Mouse (Mus musculus) midbrain, embryonic 11.5 days (tissue): ENCODE results near the gene Chd1l. TPM values are rescaled to one million over a fixed set of nuclear protein-coding genes. Genes with fewer than 3 reads are reported as not detected.

Experiments
- ATAC-seq: fragments of 200-750 bp; cut with Nextera tagmentation; 2 replicates; pipeline ENCODE4 v1.8.0; 2017; ENCODE audit warnings: moderate TSS enrichment, moderate library complexity; ENCODE audit not compliant: low FRiP score
- DNase-seq: peaks from one replicate; pipeline ENCODE4 v3.0.0; 2015; ENCODE audit warnings: low spot score; ENCODE audit errors: missing footprints
- H3K27ac ChIP-seq: fragments of 300-500 bp; sonication (generic); 2 replicates; pipeline ENCODE4 v1.5.1; 2014; ENCODE audit warnings: low read depth, low read length
- H3K27me3 ChIP-seq: fragments of 300-500 bp; sonication (generic); 2 replicates; pipeline ENCODE4 v1.6.1; 2014; ENCODE audit warnings: mild to moderate bottlenecking, low read length, moderate library complexity, mixed read lengths; ENCODE audit not compliant: control insufficient read depth, insufficient read depth
- H3K36me3 ChIP-seq: fragments of 300-500 bp; sonication (generic); 2 replicates; pipeline ENCODE4 v1.6.1; 2014; ENCODE audit warnings: mild to moderate bottlenecking, low read length, moderate library complexity, mixed read lengths; ENCODE audit not compliant: control insufficient read depth, insufficient read depth
- H3K4me1 ChIP-seq: fragments of 300-500 bp; sonication (generic); 2 replicates; pipeline ENCODE4 v1.6.1; 2014; ENCODE audit warnings: low read length; ENCODE audit not compliant: control insufficient read depth, insufficient read depth
- H3K4me2 ChIP-seq: fragments of 300-500 bp; sonication (generic); 2 replicates; pipeline ENCODE4 v1.6.1; 2014; ENCODE audit warnings: mild to moderate bottlenecking, moderate library complexity
- H3K4me3 ChIP-seq: fragments of 300-500 bp; sonication (generic); 2 replicates; pipeline ENCODE4 v1.5.1; 2014; ENCODE audit warnings: low read depth, low read length
- H3K9ac ChIP-seq: fragments of 300-500 bp; sonication (generic); 2 replicates; pipeline ENCODE4 v1.6.1; 2014; ENCODE audit warnings: low read length
- H3K9me3 ChIP-seq: fragments of 300-500 bp; sonication (generic); 2 replicates; pipeline ENCODE4 v1.6.1; 2016; ENCODE audit warnings: low read length; ENCODE audit not compliant: control insufficient read depth
- WGBS: fragments of 180-500 bp; shearing (Covaris S2); extraction: QIAGEN DNeasy Blood & Tissue Kit; methylation state at CpG from one replicate; pipeline ENCODE4 v1.1.7; 2014; 5-methylcytosine and 5-hydroxymethylcytosine counted together
- polyA plus RNA-seq: library from polyadenylated mRNA; unstranded; fragments of >200 nt; fragmentation: Nextera tagmentation; extraction: Ambion mirVana; gene quantifications from 2 replicates; pipeline ENCODE4 v1.2.1, GENCODE M21; 2014

Chd1l gene
- polyA plus RNA-seq, 1 experiment from 2014 or later: 20.1 TPM

GRCm38 (mm10) chr3:97525458-97525857 is 84.5 kb downstream of the Chd1l start:
- ATAC-seq (no peak), DNase-seq (no peak)
- WGBS: 85% methylated on average over 8 of the region's 8 CpGs
- Histone ChIP-seq H3K9me3 (no peaks in the 10 kb centered on the region; the same call in 1 of the 2 replicates), H3K9ac (no peak overlapping the region), H3K27ac (no peak overlapping the region), H3K27me3 (no peaks in the 10 kb centered on the region), H3K4me2 (no peak overlapping the region), H3K36me3 (no peaks in the 10 kb centered on the region), H3K4me3 (no peak overlapping the region), H3K4me1 (peaks cover 8% of the 10 kb centered on the region)

- H3K36me3 ChIP-seq: no peaks in the 10 kb centered on the region
- H3K4me2 ChIP-seq: no peak overlapping the region
- DNase-seq: no peak
- WGBS: 81% methylated on average over 5 of the region's 5 CpGs
- no peak for ATAC-seq
- no peak overlapping the region for H3K27ac ChIP-seq
- no peak overlapping the region for H3K4me3 ChIP-seq
- no peak overlapping the region for H3K9ac ChIP-seq
- H3K4me1 ChIP-seq: peaks cover 8% of the 10 kb centered on the region
- no peaks in the 10 kb centered on the region; the same call in 1 of the 2 replicates for H3K9me3 ChIP-seq
- no peaks in the 10 kb centered on the region for H3K27me3 ChIP-seq
These were observed 85.2 kb downstream of the Chd1l start for GRCm38 (mm10) chr3:97524835-97525234.

GRCm38 (mm10) chr3:97521946-97522731 is 87.9 kb downstream of the Chd1l start:
- no peak overlapping the region for H3K9ac ChIP-seq
- peak; percentile 72; the same call in 1 of the 2 replicates for ATAC-seq
- no peaks in the 10 kb centered on the region for H3K27me3 ChIP-seq
- H3K27ac ChIP-seq: no peak overlapping the region
- H3K4me1 ChIP-seq: peaks cover 8% of the 10 kb centered on the region
- H3K36me3 ChIP-seq: no peaks in the 10 kb centered on the region
- no peak overlapping the region for H3K4me3 ChIP-seq
- H3K9me3 ChIP-seq: peaks cover 2% of the 10 kb centered on the region; the same call in 1 of the 2 replicates
- DNase-seq: peak; percentile 87
- no peak overlapping the region for H3K4me2 ChIP-seq
- 64% methylated on average over 13 of the region's 13 CpGs for WGBS

- WGBS: 95% methylated on average over 11 of the region's 11 CpGs
- no peak for ATAC-seq
These were observed 90.1 kb downstream of the Chd1l start for GRCm38 (mm10) chr3:97519883-97520282.

GRCm38 (mm10) chr3:97512296-97512695 is 97.7 kb downstream of the Chd1l start:
- Histone ChIP-seq H3K9me3 (no peaks in the 10 kb centered on the region), H3K27ac (no peak overlapping the region), H3K36me3 (no peaks in the 10 kb centered on the region), H3K9ac (no peak overlapping the region), H3K4me2 (no peak overlapping the region), H3K4me1 (no peaks in the 10 kb centered on the region), H3K4me3 (no peak overlapping the region), H3K27me3 (no peaks in the 10 kb centered on the region)
- WGBS: 93% methylated on average over 3 of the region's 3 CpGs
- DNase-seq (no peak), ATAC-seq (no peak)

More at GRCm38 (mm10) chr3:97519883-97520282, 90.1 kb downstream of the Chd1l start:
- no peak overlapping the region for H3K4me3 ChIP-seq
- no peak overlapping the region for H3K27ac ChIP-seq
- H3K9ac ChIP-seq: no peak overlapping the region
- H3K27me3 ChIP-seq: no peaks in the 10 kb centered on the region
- no peaks in the 10 kb centered on the region for H3K36me3 ChIP-seq
- peaks cover 2% of the 10 kb centered on the region; the same call in 1 of the 2 replicates for H3K9me3 ChIP-seq
- no peak for DNase-seq
- H3K4me2 ChIP-seq: no peak overlapping the region
- H3K4me1 ChIP-seq: peaks cover 8% of the 10 kb centered on the region

Other genes with a start within 250 kb of the Chd1l start
- gene Olfr1402, start 188.2 kb downstream of the Chd1l start, polyA plus RNA-seq: not detected in 2 replicates
- gene Fmo5, start 18.6 kb upstream of the Chd1l start, polyA plus RNA-seq: 0.40 and 0.77 TPM in 2 replicates
- gene Prkab2, start 48.0 kb upstream of the Chd1l start, polyA plus RNA-seq: 6.4 and 6.9 TPM in 2 replicates
- gene Gm17651, start 64.5 kb upstream of the Chd1l start, polyA plus RNA-seq: not detected in 2 replicates